Mouse (Mus musculus) testis, adult 2 months (tissue): ENCODE results near the gene Gm20662.

Experiments used
- CTCF ChIP-seq: fragments of 200-500 bp; IDR thresholded peaks from 2 replicates; pipeline ENCODE4 v1.5.1; 2012; ENCODE audit warnings: low read depth, mild to moderate bottlenecking, inconsistent platforms, low read length, moderate library complexity; ENCODE audit not compliant: control insufficient read depth, insufficient read depth, insufficient replicate concordance
- POLR2A ChIP-seq: fragments of 200-500 bp; IDR thresholded peaks from 2 replicates; pipeline ENCODE4 v1.6.1; 2012; ENCODE audit warnings: low read depth, mild to moderate bottlenecking, inconsistent platforms, low read length, moderate library complexity; ENCODE audit not compliant: control insufficient read depth

GRCm38 (mm10) chr9:107962916-107963315, 33.2 kb upstream of the Gm20662 start:
- TF ChIP-seq CTCF: no peak
- TF ChIP-seq POLR2A: no peak
